Mouse (Mus musculus) liver, embryonic 15.5 days (tissue): ENCODE results near the gene Stk38l. TPM values are rescaled to one million over a fixed set of nuclear protein-coding genes. Genes with fewer than 3 reads are reported as not detected.
A peak's percentile ranks its signal among the peaks of the same experiment; 100 is the strongest.

Source experiments
- ATAC-seq: fragments of 200-750 bp; cut with Nextera tagmentation; 2 replicates; pipeline ENCODE4 v1.8.0; 2017; ENCODE audit warnings: moderate number of reproducible peaks, mild to moderate bottlenecking, moderate library complexity; ENCODE audit not compliant: insufficient read depth
- H3K27ac ChIP-seq: fragments of 300-500 bp; sonication (generic); replicated peaks from 2 replicates; pipeline ENCODE4 v1.5.1; 2015; ENCODE audit warnings: mild to moderate bottlenecking, inconsistent platforms
- H3K27me3 ChIP-seq: fragments of 300-500 bp; sonication (generic); 2 replicates; pipeline ENCODE4 v1.6.1; 2015; ENCODE audit warnings: mild to moderate bottlenecking, inconsistent platforms
- H3K36me3 ChIP-seq: fragments of 300-500 bp; sonication (generic); replicated peaks from 2 replicates; pipeline ENCODE4 v1.6.1; 2015; ENCODE audit warnings: moderate library complexity, mild to moderate bottlenecking, inconsistent platforms
- H3K4me1 ChIP-seq: fragments of 300-500 bp; sonication (generic); replicated peaks from 2 replicates; pipeline ENCODE4 v1.6.1; 2015; ENCODE audit warnings: inconsistent platforms
- H3K4me2 ChIP-seq: fragments of 300-500 bp; sonication (generic); 2 replicates; pipeline ENCODE4 v1.6.1; 2015; ENCODE audit warnings: moderate library complexity, mild to moderate bottlenecking, inconsistent platforms
- H3K4me3 ChIP-seq: fragments of 300-500 bp; sonication (generic); replicated peaks from 2 replicates; pipeline ENCODE4 v1.5.1; 2015; ENCODE audit warnings: mild to moderate bottlenecking, inconsistent platforms
- H3K9ac ChIP-seq: fragments of 300-500 bp; sonication (generic); 2 replicates; pipeline ENCODE4 v1.6.1; 2015; ENCODE audit warnings: moderate library complexity, mild to moderate bottlenecking, inconsistent platforms
- H3K9me3 ChIP-seq: fragments of 300-500 bp; sonication (generic); replicated peaks from 2 replicates; pipeline ENCODE4 v1.6.1; 2016; ENCODE audit warnings: inconsistent platforms
- WGBS: fragments of 180-500 bp; shearing (Covaris S2); methylation state at CpG from one replicate; pipeline ENCODE4 v1.1.7; 2015; ENCODE audit warnings: mixed read lengths; ENCODE audit not compliant: insufficient replicate concordance; 5-methylcytosine and 5-hydroxymethylcytosine counted together
- polyA plus RNA-seq: library from polyadenylated mRNA; unstranded; fragments of >200 nt; fragmentation: Nextera tagmentation; extraction: Ambion mirVana; gene quantifications from 2 replicates; pipeline ENCODE4 v1.2.1, GENCODE M21; 2015

Stk38l gene
- polyA plus RNA-seq, 1 experiment from 2014 or later, result 3.8 TPM

DNA sequence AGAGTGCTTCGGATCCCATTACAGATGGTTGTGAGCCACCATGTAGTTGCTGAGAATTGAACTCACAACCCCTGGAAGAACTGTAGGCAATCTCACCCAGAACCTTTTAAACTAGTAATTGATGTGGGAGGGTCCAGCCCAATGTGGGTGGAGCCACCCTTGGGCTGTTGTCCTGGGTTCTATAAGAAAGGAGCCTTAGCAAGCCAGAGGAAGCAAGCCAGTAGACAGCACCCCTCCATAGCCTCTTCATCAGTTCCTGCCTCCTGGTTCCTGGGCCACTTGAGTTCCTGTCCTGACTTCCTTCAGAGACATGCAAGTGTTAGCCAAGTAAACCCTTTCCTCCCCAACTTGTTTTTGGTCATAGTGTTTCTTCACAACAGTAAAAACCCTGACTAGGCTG, 24.3 kb upstream of the Stk38l start:
- H3K27me3 ChIP-seq, result no peaks in the 10 kb centered on the region
- no peak overlapping the region for H3K9ac ChIP-seq
- WGBS, result 72% methylated on average over 1 of the region's 1 CpGs
- no peak overlapping the region for H3K4me2 ChIP-seq
- no peaks in the 10 kb centered on the region for H3K4me1 ChIP-seq
- no peaks in the 10 kb centered on the region for H3K36me3 ChIP-seq
- H3K9me3 ChIP-seq, result no peaks in the 10 kb centered on the region
- ATAC-seq, result no peak
- no peak overlapping the region for H3K27ac ChIP-seq
- H3K4me3 ChIP-seq, result no peak overlapping the region

GRCm38 (mm10) chr6:146702126-146702881, 22.5 kb upstream of the Stk38l start:
- WGBS, result 35% methylated on average over 11 of the region's 11 CpGs
- H3K27ac ChIP-seq, result no peak overlapping the region

DNA sequence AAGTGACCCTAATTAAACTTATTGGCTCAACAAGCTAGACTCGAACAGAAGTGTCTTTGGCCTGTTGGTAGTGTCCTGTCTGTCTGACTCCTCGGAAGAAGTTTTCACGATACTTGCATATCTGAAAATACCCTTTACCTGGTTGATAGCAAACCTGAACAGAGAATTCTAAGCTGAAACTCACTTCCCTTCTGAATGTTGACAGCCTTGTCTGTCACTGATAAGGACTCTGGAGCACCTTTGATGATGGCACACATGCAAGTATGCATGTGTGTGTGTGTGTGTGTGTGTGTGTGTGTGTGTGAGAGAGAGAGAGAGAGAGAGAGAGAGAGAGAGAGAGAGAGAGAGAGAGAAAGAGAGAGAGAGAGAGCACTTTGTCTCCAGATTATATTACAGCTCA, 21.4 kb upstream of the Stk38l start:
- H3K4me3 ChIP-seq, result no peak overlapping the region
- no peaks in the 10 kb centered on the region for H3K36me3 ChIP-seq
- H3K27ac ChIP-seq, result no peak overlapping the region
- H3K27me3 ChIP-seq, result no peaks in the 10 kb centered on the region
- no peak overlapping the region for H3K4me2 ChIP-seq
- WGBS, result 56% methylated on average over 3 of the region's 3 CpGs
- H3K4me1 ChIP-seq, result no peaks in the 10 kb centered on the region
- H3K9me3 ChIP-seq, result no peaks in the 10 kb centered on the region
- no peak for ATAC-seq
- H3K9ac ChIP-seq, result no peak overlapping the region

More at GRCm38 (mm10) chr6:146702126-146702881, 22.5 kb upstream of the Stk38l start:
- Histone ChIP-seq H3K4me1 (no peaks in the 10 kb centered on the region), H3K9ac (no peak overlapping the region), H3K36me3 (no peaks in the 10 kb centered on the region), H3K4me2 (no peak overlapping the region), H3K9me3 (no peaks in the 10 kb centered on the region), H3K4me3 (no peak overlapping the region), H3K27me3 (no peaks in the 10 kb centered on the region)
- no peak for ATAC-seq

GRCm38 (mm10) chr6:146705631-146706030, 19.2 kb upstream of the Stk38l start:
- Histone ChIP-seq H3K36me3 (no peaks in the 10 kb centered on the region), H3K4me3 (no peak overlapping the region)
- 77% methylated on average over 1 of the region's 1 CpGs for WGBS

DNA sequence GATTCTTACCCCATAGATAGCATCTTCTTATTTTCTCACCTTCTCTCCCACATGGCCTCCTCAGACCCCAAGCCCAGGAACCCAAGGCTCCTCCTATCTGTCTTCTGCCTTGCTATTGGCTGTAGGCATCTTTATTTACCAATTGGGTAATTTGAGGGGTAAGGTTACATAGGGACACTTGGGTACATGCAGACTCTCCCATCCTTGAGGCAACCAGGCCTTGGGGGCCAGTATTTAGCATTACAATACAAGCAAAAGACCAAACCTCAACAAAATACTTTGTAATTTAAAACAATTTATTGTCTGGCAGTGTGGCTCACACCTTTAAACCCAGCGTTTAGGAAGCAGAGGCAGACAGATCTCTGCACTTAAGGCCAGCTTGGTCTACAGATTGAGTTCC, 5.2 kb upstream of the Stk38l start:
- ATAC-seq, result no peak
- Histone ChIP-seq H3K27ac (no peak overlapping the region), H3K4me1 (peaks cover 4% of the 10 kb centered on the region; the same call in 1 of the 2 replicates), H3K27me3 (no peaks in the 10 kb centered on the region), H3K9ac (no peak overlapping the region), H3K36me3 (no peaks in the 10 kb centered on the region), H3K9me3 (no peaks in the 10 kb centered on the region), H3K4me2 (no peak overlapping the region), H3K4me3 (no peak overlapping the region)
- 55% methylated on average over 1 of the region's 1 CpGs for WGBS

More at GRCm38 (mm10) chr6:146705631-146706030, 19.2 kb upstream of the Stk38l start:
- no peak overlapping the region for H3K9ac ChIP-seq
- no peak overlapping the region for H3K4me2 ChIP-seq
- H3K4me1 ChIP-seq, result no peaks in the 10 kb centered on the region
- H3K27me3 ChIP-seq, result no peaks in the 10 kb centered on the region
- no peaks in the 10 kb centered on the region for H3K9me3 ChIP-seq
- no peak overlapping the region for H3K27ac ChIP-seq
- no peak for ATAC-seq

GRCm38 (mm10) chr6:146723805-146724204, 990 bp upstream of the Stk38l start:
- H3K27ac ChIP-seq, result no peak overlapping the region
- 82% methylated on average over 3 of the region's 3 CpGs for WGBS
- H3K4me3 ChIP-seq, result no peak overlapping the region
- peaks cover 13% of the 10 kb centered on the region; the same call in 1 of the 2 replicates for H3K4me1 ChIP-seq
- H3K9me3 ChIP-seq, result no peaks in the 10 kb centered on the region
- no peak for ATAC-seq
- no peak overlapping the region for H3K9ac ChIP-seq
- H3K27me3 ChIP-seq, result no peaks in the 10 kb centered on the region
- H3K36me3 ChIP-seq, result no peaks in the 10 kb centered on the region
- no peak overlapping the region for H3K4me2 ChIP-seq

DNA sequence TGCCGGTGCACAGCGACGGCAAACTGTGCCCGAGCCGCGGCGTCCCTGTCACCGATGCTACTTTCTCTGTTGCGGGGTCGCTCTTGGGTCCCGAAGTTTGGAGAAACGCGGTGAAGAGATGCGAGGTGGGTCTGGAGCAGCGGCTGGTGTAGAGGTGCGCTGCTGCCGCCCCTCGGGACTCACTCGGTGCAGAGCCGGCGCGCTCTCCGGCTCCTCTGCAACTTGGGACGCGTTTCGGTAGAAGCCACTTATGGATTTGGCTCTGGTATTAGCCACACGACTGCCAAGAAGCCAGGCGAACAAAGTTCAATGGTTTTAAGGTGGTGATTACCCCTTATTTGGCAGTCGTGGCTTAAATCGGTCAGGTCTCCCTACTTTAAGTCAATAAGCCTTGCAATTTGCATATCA, 593 bp downstream of the Stk38l start:
- H3K9me3 ChIP-seq, result no peaks in the 10 kb centered on the region
- peak; percentile 52 for ATAC-seq
- no peaks in the 10 kb centered on the region for H3K27me3 ChIP-seq
- H3K4me1 ChIP-seq, result peaks cover 13% of the 10 kb centered on the region; the same call in 1 of the 2 replicates
- H3K27ac ChIP-seq, result peak overlapping the region; percentile 75
- under 1% methylated on average over 30 of the region's 30 CpGs for WGBS
- peak overlapping the region; percentile 85 for H3K4me2 ChIP-seq
- H3K36me3 ChIP-seq, result no peaks in the 10 kb centered on the region
- H3K4me3 ChIP-seq, result peak overlapping the region; percentile 74
- H3K9ac ChIP-seq, result peak overlapping the region; percentile 75

- Histone ChIP-seq H3K9ac (no peak overlapping the region), H3K4me3 (no peak overlapping the region), H3K27ac (no peak overlapping the region), H3K27me3 (no peaks in the 10 kb centered on the region), H3K4me1 (peaks cover 11% of the 10 kb centered on the region), H3K4me2 (no peak overlapping the region), H3K9me3 (no peaks in the 10 kb centered on the region), H3K36me3 (no peaks in the 10 kb centered on the region)
- WGBS, result 77% methylated on average over 1 of the region's 1 CpGs
- no peak for ATAC-seq
Observed at GRCm38 (mm10) chr6:146731031-146731430, 6.2 kb downstream of the Stk38l start.

DNA sequence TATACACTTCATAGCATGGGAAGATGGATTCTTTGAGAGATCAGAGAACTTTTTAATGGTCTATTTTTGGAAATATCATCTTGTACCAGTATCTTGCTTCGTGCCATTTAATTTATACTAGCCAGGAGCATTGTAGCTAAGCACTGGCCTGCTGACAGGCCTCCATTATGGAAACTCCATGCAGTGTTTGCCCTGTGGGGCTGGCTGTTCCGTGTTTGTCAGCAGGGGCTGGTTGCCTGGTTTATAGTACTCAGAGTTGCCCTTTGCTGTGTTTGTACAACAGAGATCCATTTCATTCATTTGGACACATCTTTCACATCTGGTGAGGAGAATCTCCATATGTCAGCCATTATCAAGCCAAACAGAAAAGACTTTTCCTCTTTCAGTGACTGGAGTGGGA, 6.9 kb downstream of the Stk38l start:
- no peak overlapping the region for H3K4me2 ChIP-seq
- 66% methylated on average over 2 of the region's 2 CpGs for WGBS
- H3K9ac ChIP-seq, result no peak overlapping the region
- no peaks in the 10 kb centered on the region for H3K9me3 ChIP-seq
- H3K27me3 ChIP-seq, result no peaks in the 10 kb centered on the region
- H3K36me3 ChIP-seq, result no peaks in the 10 kb centered on the region
- peaks cover 11% of the 10 kb centered on the region for H3K4me1 ChIP-seq
- no peak overlapping the region for H3K27ac ChIP-seq
- H3K4me3 ChIP-seq, result no peak overlapping the region
- no peak for ATAC-seq

- ATAC-seq, result no peak
- Histone ChIP-seq H3K27me3 (no peaks in the 10 kb centered on the region), H3K9ac (no peak overlapping the region), H3K36me3 (no peaks in the 10 kb centered on the region), H3K4me2 (no peak overlapping the region), H3K9me3 (no peaks in the 10 kb centered on the region), H3K4me3 (no peak overlapping the region), H3K27ac (no peak overlapping the region), H3K4me1 (peaks cover 11% of the 10 kb centered on the region)
- WGBS, result 39% methylated on average over 3 of the region's 3 CpGs
Observed at GRCm38 (mm10) chr6:146732232-146732631, 7.4 kb downstream of the Stk38l start.

DNA sequence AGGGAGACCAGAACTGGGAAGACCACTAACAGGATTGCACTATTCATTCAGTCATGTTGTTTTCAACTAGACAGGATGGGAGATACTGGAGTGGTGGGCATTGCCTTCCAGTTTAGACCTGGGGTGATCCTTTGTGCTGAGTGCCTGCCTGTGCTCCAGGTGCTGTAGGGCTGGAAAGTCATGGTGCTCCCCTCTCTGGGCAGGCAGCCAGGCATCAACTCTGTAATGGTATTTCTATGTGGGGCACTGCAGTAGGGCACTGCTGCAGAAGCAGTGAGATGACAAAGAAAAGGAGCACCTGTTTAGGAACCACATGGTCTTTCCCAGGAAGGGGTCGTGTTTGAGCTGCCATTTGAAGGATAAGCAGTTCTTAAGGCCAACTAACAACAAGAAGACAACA, 7.9 kb downstream of the Stk38l start:
- Histone ChIP-seq H3K4me2 (no peak overlapping the region), H3K4me1 (peaks cover 11% of the 10 kb centered on the region), H3K4me3 (no peak overlapping the region), H3K9ac (no peak overlapping the region), H3K27me3 (no peaks in the 10 kb centered on the region), H3K27ac (no peak overlapping the region), H3K36me3 (no peaks in the 10 kb centered on the region), H3K9me3 (no peaks in the 10 kb centered on the region)
- 48% methylated on average over 1 of the region's 1 CpGs for WGBS
- no peak for ATAC-seq

GRCm38 (mm10) chr6:146733554-146733953, 8.8 kb downstream of the Stk38l start:
- H3K4me2 ChIP-seq, result no peak overlapping the region
- H3K9me3 ChIP-seq, result no peaks in the 10 kb centered on the region
- H3K9ac ChIP-seq, result no peak overlapping the region
- H3K4me1 ChIP-seq, result peaks cover 13% of the 10 kb centered on the region
- H3K27ac ChIP-seq, result no peak overlapping the region
- no peak for ATAC-seq
- WGBS, result 57% methylated on average over 1 of the region's 1 CpGs
- H3K36me3 ChIP-seq, result no peaks in the 10 kb centered on the region
- no peak overlapping the region for H3K4me3 ChIP-seq
- no peaks in the 10 kb centered on the region for H3K27me3 ChIP-seq
